Mouse (Mus musculus) 416B (cell line): ENCODE data around the gene Acta1.

Experiments
- DNase-seq: peaks from one replicate; pipeline ENCODE4 v3.0.0; 2011; ENCODE audit warnings: low read depth

Gene Acta1

DNA sequence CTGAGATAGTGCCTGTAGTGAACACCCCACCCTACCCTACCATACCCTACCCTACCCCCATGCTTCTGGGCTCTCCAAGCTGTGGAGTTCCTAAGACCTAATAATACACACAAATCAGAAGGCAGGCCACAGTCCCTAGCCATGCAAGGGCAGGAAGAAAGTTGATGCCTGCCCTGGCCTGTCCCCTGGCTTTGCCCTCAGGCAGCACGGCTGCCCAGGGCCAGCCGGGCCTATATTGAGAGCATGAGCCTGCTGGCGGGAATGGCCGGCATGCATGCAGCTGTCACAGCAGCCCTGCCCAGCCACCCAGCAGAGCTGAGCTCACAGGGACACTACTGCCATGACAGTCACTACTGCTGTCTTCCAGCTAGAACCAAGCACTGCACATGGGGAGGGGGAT, 11.5 kb downstream of the Acta1 start:
- no peak for DNase-seq

GRCm38 (mm10) chr8:123882412-123882811, 12.1 kb downstream of the Acta1 start:
- no peak for DNase-seq

- no peak for DNase-seq
Measured at GRCm38 (mm10) chr8:123880821-123881350, 13.7 kb downstream of the Acta1 start.

DNA sequence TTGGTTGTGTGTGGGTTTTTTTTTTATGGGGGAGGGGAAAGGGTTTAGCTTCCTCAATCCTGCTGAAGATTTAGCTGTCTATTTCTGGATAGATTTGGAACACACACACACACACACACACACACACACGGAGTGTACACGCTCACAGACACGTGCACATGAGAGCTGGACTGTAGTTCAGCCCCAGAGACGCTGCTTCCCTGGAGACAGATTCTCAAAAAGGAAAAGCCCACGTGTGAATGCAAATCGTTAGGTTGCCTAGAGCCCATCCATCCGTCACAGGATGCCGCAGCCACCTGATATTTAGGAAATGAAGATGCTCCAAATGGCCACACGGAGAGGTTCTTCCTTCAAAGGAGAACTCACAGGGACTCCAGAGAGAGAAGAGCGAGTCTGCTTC, 14.3 kb downstream of the Acta1 start:
- no peak for DNase-seq

GRCm38 (mm10) chr8:123877865-123878264, 16.7 kb downstream of the Acta1 start:
- no peak for DNase-seq

DNA sequence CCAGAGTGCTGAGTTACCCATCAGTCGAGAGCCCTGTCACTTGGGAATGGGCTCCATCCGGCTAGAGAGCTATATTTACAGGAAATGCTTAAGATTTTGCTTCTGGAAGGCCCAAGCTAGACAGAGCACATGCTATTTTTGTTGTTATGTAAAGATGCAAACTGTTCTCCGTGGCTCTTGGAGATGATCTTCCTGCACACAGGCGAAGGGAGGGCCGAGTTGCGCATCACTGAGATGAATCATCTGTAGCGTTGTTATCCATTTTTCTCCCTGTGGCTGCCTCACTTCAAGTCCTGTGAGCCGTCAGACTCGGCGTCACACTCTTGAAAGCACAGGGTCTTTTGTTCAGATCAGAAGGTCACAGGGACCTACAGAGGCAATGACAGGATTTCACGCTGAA, 20.2 kb downstream of the Acta1 start:
- no peak for DNase-seq

DNA sequence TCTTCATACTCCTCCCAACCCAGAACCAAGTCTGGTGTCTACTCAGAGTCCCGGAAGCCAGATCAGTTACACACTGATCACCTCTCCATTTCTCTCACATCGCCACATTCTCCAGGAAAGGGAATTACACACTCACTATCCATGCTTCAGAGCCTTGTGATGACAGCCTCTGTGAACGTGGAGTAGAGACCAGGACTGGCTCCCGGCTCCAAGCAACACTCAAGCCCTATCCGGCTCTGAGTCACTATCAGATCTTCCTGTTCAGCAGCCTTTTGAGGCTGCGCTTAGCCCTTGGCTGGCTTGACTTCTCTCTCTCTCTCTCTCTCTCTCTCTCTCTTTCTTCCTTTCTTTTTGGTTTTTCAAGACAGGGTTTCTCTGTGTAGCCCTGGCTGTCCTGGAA, 21.2 kb downstream of the Acta1 start:
- peak; percentile 49 for DNase-seq

- no peak for DNase-seq
Measured at GRCm38 (mm10) chr8:123872048-123872447, 22.5 kb downstream of the Acta1 start.

DNA sequence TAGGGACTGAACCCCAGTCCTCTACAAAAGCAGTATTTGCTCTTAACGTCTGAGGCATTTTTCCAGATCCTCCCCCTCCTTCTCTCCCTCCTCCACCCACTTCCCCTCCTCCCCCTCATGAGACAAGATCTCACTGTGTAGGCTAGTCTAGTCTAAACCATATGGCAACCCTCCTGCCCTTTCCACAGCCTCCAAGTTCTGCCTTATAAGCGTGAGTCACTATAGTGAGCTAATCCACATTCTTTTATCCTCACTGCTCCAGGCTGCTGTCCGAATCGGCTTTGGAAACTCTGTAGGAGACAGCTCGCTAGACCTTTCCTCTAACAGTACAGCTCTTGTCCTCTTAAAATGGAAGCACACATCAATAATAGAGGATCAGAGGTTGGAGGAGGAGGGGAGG, 27.6 kb downstream of the Acta1 start:
- no peak for DNase-seq

GRCm38 (mm10) chr8:123865786-123866185, 28.8 kb downstream of the Acta1 start:
- no peak for DNase-seq

DNA sequence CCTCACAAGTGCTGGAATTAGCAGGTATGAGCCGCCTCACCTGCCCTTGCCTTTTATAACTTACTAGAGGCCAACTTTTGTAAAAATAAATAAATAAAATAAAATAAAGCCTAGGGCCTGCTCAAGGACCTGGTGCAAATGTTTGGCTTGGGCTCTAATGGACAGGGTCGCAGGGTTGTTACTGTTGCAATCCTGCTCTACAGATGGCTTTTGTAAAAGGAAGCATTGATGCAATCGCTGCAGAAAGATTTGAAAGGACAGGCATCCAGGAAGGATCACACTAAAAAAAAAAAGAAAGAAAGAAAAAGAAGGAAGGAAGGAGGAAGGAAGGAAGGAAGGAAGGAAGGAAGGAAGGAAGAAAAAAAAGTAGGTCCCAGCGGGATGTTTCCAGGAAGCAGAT, 34.2 kb downstream of the Acta1 start:
- DNase-seq, result no peak

- no peak for DNase-seq
Measured at GRCm38 (mm10) chr8:123859648-123860259, 34.8 kb downstream of the Acta1 start, which contains the start of gene Ccsap. Gene Ccsap (minus strand): TSS chr8:123860209.

- DNase-seq, result peak; percentile 89
Measured at GRCm38 (mm10) chr8:123858941-123859647, 35.5 kb downstream of the Acta1 start.

DNA sequence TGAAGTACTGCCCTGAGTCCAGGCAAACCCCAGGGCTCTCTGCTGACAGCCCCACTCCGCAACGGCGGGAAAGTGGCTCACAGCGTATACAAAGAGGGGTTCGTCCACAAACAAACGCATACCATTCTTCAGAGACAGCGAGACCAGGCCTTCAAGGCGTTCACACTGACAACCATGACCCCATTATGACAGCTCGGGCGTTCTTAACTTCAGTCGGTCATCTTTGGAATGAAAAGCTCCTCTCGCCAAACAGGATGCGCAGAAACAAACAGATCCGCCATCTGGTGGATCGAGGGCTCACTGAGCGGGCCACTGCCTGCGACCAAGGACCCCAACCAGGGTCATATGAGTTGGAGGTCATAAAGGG, 36.0 kb downstream of the Acta1 start:
- DNase-seq, result peak; percentile 60

- no peak for DNase-seq
Measured at GRCm38 (mm10) chr8:123857361-123857760, 37.2 kb downstream of the Acta1 start.

DNA sequence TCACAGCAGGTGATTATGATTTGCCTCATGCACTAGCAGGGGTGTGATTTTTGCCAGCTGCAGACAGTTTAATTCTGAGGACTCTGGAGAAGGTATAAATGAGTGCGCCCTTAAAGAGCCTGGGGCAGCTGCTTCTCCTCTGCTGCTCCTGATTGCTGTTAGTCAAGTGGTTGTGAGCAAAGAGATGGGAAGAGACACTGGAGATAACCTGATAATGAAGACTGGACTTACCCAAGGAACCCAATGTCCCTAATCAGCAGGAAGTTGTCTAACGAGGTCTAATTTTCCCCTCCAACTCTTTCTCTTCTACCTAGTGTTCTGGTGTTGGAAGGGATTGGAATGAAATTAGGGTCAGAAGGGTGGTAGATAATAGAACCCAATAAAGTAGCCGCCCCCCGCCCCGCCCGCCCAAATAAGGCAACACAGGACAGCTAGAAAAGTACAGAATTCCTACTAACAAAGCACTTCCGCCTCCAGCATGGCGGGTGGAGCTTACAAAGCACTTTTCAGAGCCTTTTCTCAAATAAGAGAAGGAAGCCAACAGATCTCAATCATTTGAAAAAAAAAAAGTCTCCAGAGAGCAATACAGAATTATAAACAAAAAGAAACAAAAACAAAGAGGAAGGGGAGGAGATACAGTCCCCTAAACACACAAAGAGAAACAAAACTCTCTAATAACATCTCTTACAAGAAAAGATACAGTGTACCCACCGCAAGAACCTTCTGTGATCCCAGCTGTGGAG, 39.6 kb downstream of the Acta1 start:
- DNase-seq, result no peak

DNA sequence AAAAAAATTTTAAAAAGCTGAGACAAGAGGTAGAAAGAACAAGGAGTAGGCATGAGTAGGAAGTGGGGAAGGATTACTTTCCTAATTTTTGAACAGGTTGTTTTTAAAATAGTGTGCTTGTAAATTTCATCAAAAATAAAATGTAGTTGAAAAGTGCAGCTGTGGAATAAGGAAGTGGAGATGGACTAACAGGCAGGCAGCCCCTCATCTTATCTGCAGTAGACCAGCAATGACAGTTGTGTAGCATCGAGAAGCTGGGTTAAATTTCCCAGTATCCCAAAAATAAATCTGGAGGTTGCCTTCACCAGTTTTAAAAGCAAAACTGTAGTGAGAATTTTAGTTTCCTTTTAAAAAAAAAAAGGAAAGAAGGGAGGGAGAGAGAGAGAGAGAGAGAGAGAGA, 40.3 kb downstream of the Acta1 start:
- DNase-seq, result no peak

GRCm38 (mm10) chr8:123851590-123851989, 43.0 kb downstream of the Acta1 start:
- no peak for DNase-seq

DNA sequence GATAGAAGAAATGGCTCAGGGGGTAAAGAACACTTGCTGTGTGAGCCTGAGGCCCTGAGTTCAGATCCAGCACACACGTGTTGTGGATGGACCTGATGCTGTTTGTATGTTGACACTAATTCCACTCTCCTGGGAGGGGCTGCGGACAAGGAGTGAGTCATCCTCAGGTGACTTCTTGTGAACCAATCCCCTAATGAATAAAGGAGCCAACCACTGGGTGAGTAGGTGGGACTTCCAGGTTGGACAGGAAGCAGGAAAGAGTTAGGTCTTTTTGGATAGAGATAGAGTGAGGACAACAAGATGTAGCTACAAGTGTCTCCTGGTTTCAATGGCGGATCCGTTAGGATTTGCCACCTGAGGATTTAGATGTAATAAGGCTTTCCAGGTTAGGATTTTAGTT, 45.2 kb downstream of the Acta1 start:
- peak; percentile 27 for DNase-seq

GRCm38 (mm10) chr8:123847546-123847945, 47.0 kb downstream of the Acta1 start:
- no peak for DNase-seq

GRCm38 (mm10) chr8:123846509-123846908, 48.0 kb downstream of the Acta1 start:
- peak; percentile 54 for DNase-seq

GRCm38 (mm10) chr8:123845991-123846390, 48.6 kb downstream of the Acta1 start:
- DNase-seq, result peak; percentile 52

- peak; percentile 94 for DNase-seq
Measured at GRCm38 (mm10) chr8:123845114-123845513, 49.4 kb downstream of the Acta1 start.
